Mouse (Mus musculus): ENCODE measurements at regions not wholly inside any gene's neighbourhood (a gene's known extent, or its start where the extent isn't known, plus 50 kb on each side); places are given as distances from the start of the nearest gene placed in this dataset.

- TF ChIP-seq CTCF (IDR thresholded peaks at IDR 0.05; ENCODE audit: control insufficient read depth, insufficient read depth, low read length) (no peak), POLR2A (IDR thresholded peaks at IDR 0.05; ENCODE audit: borderline replicate concordance, control insufficient read depth, low read depth, low read length) (no peak)
Measured at GRCm38 (mm10) chr1:95454246-95454645, 140.8 kb downstream of the Fam174a start.
